Mouse (Mus musculus): ENCODE data around the gene Fgfr2. TPM values are rescaled to one million over a fixed set of nuclear protein-coding genes. Genes with fewer than 3 reads are reported as not detected.

Gene Fgfr2
- polyA plus RNA-seq, 1 experiment from 2014 or later = 34.1 TPM

GRCm38 (mm10) chr7:130380769-130381355, 2742.3 kb downstream of the Fgfr2 start:
- Histone ChIP-seq H3K9ac (no peak overlapping the region), H3K4me3 (no peak overlapping the region), H3K27me3 (replicated peaks) (no peaks in the 10 kb centered on the region), H3K4me2 (no peak overlapping the region), H3K36me3 (peaks cover 13% of the 10 kb centered on the region), H3K4me1 (replicated peaks) (0 out of 2 replicates have a peak, but pooled peaks cover 4% of the 10 kb centered on the region), H3K9me3 (replicated peaks) (peaks cover 7% of the 10 kb centered on the region; the same call in 1 of the 2 replicates), H3K27ac (ENCODE audit: poor library complexity, severe bottlenecking) (no peak overlapping the region)
- no peak for ATAC-seq (ENCODE audit: insufficient number of reproducible peaks, low FRiP score)
- 82% methylated on average over 8 of the region's 8 CpGs for WGBS

- Histone ChIP-seq H3K9me3 (replicated peaks) (peaks cover 7% of the 10 kb centered on the region; the same call in 1 of the 2 replicates), H3K4me3 (no peak overlapping the region), H3K4me2 (no peak overlapping the region), H3K36me3 (peaks cover 13% of the 10 kb centered on the region), H3K4me1 (replicated peaks) (0 out of 2 replicates have a peak, but pooled peaks cover 4% of the 10 kb centered on the region), H3K9ac (no peak overlapping the region), H3K27me3 (replicated peaks) (no peaks in the 10 kb centered on the region), H3K27ac (ENCODE audit: poor library complexity, severe bottlenecking) (no peak overlapping the region)
- WGBS = 90% methylated on average over 7 of the region's 7 CpGs
- ATAC-seq (ENCODE audit: insufficient number of reproducible peaks, low FRiP score) = no peak
These were observed 2742.8 kb downstream of the Fgfr2 start for GRCm38 (mm10) chr7:130380367-130380766.

GRCm38 (mm10) chr7:130379886-130380285, 2743.3 kb downstream of the Fgfr2 start:
- Histone ChIP-seq H3K36me3 (peaks cover 13% of the 10 kb centered on the region), H3K4me1 (replicated peaks) (0 out of 2 replicates have a peak, but pooled peaks cover 4% of the 10 kb centered on the region), H3K4me3 (no peak overlapping the region), H3K9ac (no peak overlapping the region), H3K9me3 (replicated peaks) (peaks cover 7% of the 10 kb centered on the region; the same call in 1 of the 2 replicates), H3K27me3 (replicated peaks) (no peaks in the 10 kb centered on the region), H3K27ac (ENCODE audit: poor library complexity, severe bottlenecking) (no peak overlapping the region), H3K4me2 (no peak overlapping the region)
- 90% methylated on average over 5 of the region's 5 CpGs for WGBS
- ATAC-seq (ENCODE audit: insufficient number of reproducible peaks, low FRiP score) = no peak

- H3K27ac ChIP-seq (ENCODE audit: poor library complexity, severe bottlenecking) = no peak overlapping the region
- no peak overlapping the region for H3K4me2 ChIP-seq
- H3K36me3 ChIP-seq = peaks cover 7% of the 10 kb centered on the region
- 72% methylated on average over 3 of the region's 3 CpGs for WGBS
- H3K4me1 ChIP-seq (replicated peaks) = 0 out of 2 replicates have a peak, but pooled peaks cover 4% of the 10 kb centered on the region
- H3K4me3 ChIP-seq = no peak overlapping the region
- no peak overlapping the region for H3K9ac ChIP-seq
- H3K27me3 ChIP-seq (replicated peaks) = no peaks in the 10 kb centered on the region
- ATAC-seq (ENCODE audit: insufficient number of reproducible peaks, low FRiP score) = no peak
- H3K9me3 ChIP-seq (replicated peaks) = peaks cover 7% of the 10 kb centered on the region; the same call in 1 of the 2 replicates
These were observed 2744.8 kb downstream of the Fgfr2 start for GRCm38 (mm10) chr7:130378308-130378707.

GRCm38 (mm10) chr7:130374311-130374710, 2748.8 kb downstream of the Fgfr2 start:
- Histone ChIP-seq H3K27me3 (replicated peaks) (peaks cover 5% of the 10 kb centered on the region), H3K4me2 (no peak overlapping the region), H3K4me3 (no peak overlapping the region), H3K4me1 (replicated peaks) (0 out of 2 replicates have a peak, but pooled peaks cover 4% of the 10 kb centered on the region), H3K36me3 (no peaks in the 10 kb centered on the region), H3K9me3 (replicated peaks) (no peaks in the 10 kb centered on the region; the same call in 1 of the 2 replicates), H3K9ac (no peak overlapping the region), H3K27ac (ENCODE audit: poor library complexity, severe bottlenecking) (no peak overlapping the region)
- ATAC-seq (ENCODE audit: insufficient number of reproducible peaks, low FRiP score) = no peak
- 71% methylated on average over 9 of the region's 9 CpGs for WGBS

- ATAC-seq (ENCODE audit: insufficient number of reproducible peaks, low FRiP score) = no peak
- H3K4me1 ChIP-seq (replicated peaks) = peaks cover 8% of the 10 kb centered on the region; the same call in 1 of the 2 replicates
- H3K4me3 ChIP-seq = 0 out of 2 replicates have a peak overlapping the region, but pooled peaks have one; percentile 4
- H3K27ac ChIP-seq (ENCODE audit: poor library complexity, severe bottlenecking) = no peak overlapping the region
- peaks cover 6% of the 10 kb centered on the region for H3K9me3 ChIP-seq (replicated peaks)
- H3K36me3 ChIP-seq = no peaks in the 10 kb centered on the region
- H3K9ac ChIP-seq = no peak overlapping the region
- peak overlapping the region; percentile 29 for H3K4me2 ChIP-seq
- H3K27me3 ChIP-seq (replicated peaks) = peaks cover 18% of the 10 kb centered on the region
- 46% methylated on average over 24 of the region's 24 CpGs for WGBS
These were observed 2754.1 kb downstream of the Fgfr2 start for GRCm38 (mm10) chr7:130368827-130369641.

GRCm38 (mm10) chr7:130368036-130368826, 2754.9 kb downstream of the Fgfr2 start:
- Histone ChIP-seq H3K4me1 (replicated peaks) (peaks cover 8% of the 10 kb centered on the region; the same call in 1 of the 2 replicates), H3K4me3 (no peak overlapping the region), H3K36me3 (no peaks in the 10 kb centered on the region), H3K9me3 (replicated peaks) (peaks cover 6% of the 10 kb centered on the region), H3K27me3 (replicated peaks) (peaks cover 18% of the 10 kb centered on the region), H3K4me2 (peak overlapping the region; percentile 29), H3K27ac (ENCODE audit: poor library complexity, severe bottlenecking) (no peak overlapping the region), H3K9ac (no peak overlapping the region)
- 45% methylated on average over 13 of the region's 13 CpGs for WGBS
- ATAC-seq (ENCODE audit: insufficient number of reproducible peaks, low FRiP score) = no peak

GRCm38 (mm10) chr7:130367222-130368035, 2755.7 kb downstream of the Fgfr2 start:
- Histone ChIP-seq H3K9ac (no peak overlapping the region), H3K4me1 (replicated peaks) (peaks cover 8% of the 10 kb centered on the region; the same call in 1 of the 2 replicates), H3K36me3 (no peaks in the 10 kb centered on the region), H3K4me2 (no peak overlapping the region), H3K27ac (ENCODE audit: poor library complexity, severe bottlenecking) (no peak overlapping the region), H3K9me3 (replicated peaks) (peaks cover 6% of the 10 kb centered on the region), H3K4me3 (no peak overlapping the region), H3K27me3 (replicated peaks) (peaks cover 18% of the 10 kb centered on the region)
- 44% methylated on average over 12 of the region's 12 CpGs for WGBS
- ATAC-seq (ENCODE audit: insufficient number of reproducible peaks, low FRiP score) = no peak

GRCm38 (mm10) chr7:130365711-130366110, 2757.4 kb downstream of the Fgfr2 start:
- Histone ChIP-seq H3K9ac (no peak overlapping the region), H3K4me1 (replicated peaks) (peaks cover 8% of the 10 kb centered on the region; the same call in 1 of the 2 replicates), H3K27me3 (replicated peaks) (peaks cover 18% of the 10 kb centered on the region), H3K4me2 (no peak overlapping the region), H3K4me3 (no peak overlapping the region), H3K36me3 (no peaks in the 10 kb centered on the region), H3K27ac (ENCODE audit: poor library complexity, severe bottlenecking) (no peak overlapping the region), H3K9me3 (replicated peaks) (peaks cover 6% of the 10 kb centered on the region; the same call in 1 of the 2 replicates)
- ATAC-seq (ENCODE audit: insufficient number of reproducible peaks, low FRiP score) = no peak
- WGBS = 91% methylated on average over 10 of the region's 10 CpGs
